Mouse (Mus musculus) liver, embryonic 13.5 days (tissue): ENCODE data around the gene Oxct2b. TPM values are rescaled to one million over a fixed set of nuclear protein-coding genes. Genes with fewer than 3 reads are reported as not detected.
"Not testable (repeated sequence)": the region's sequence is repeated elsewhere in the genome, so short reads cannot be mapped to it uniquely, and the experiment has no call there.

Experiments used
- ATAC-seq: fragments of 200-750 bp; cut with Nextera tagmentation; 2 replicates; pipeline ENCODE4 v1.8.0; 2017; ENCODE audit warnings: low read depth, mild to moderate bottlenecking, moderate number of reproducible peaks, moderate library complexity
- DNase-seq: peaks from one replicate; pipeline ENCODE4 v3.0.0; 2022
- H3K27ac ChIP-seq: fragments of 300-500 bp; sonication (generic); 2 replicates; pipeline ENCODE4 v1.5.1; 2015; ENCODE audit warnings: moderate library complexity, mild to moderate bottlenecking, inconsistent platforms
- H3K27me3 ChIP-seq: fragments of 300-500 bp; sonication (generic); 2 replicates; pipeline ENCODE4 v1.6.1; 2015; ENCODE audit warnings: mild to moderate bottlenecking, inconsistent platforms
- H3K36me3 ChIP-seq: fragments of 300-500 bp; sonication (generic); 2 replicates; pipeline ENCODE4 v1.6.1; 2015; ENCODE audit warnings: mild to moderate bottlenecking, inconsistent platforms
- H3K4me1 ChIP-seq: fragments of 300-500 bp; sonication (generic); replicated peaks from 2 replicates; pipeline ENCODE4 v1.6.1; 2015; ENCODE audit warnings: inconsistent platforms
- H3K4me2 ChIP-seq: fragments of 300-500 bp; sonication (generic); 2 replicates; pipeline ENCODE4 v1.6.1; 2015; ENCODE audit warnings: inconsistent platforms, mild to moderate bottlenecking, moderate library complexity
- H3K4me3 ChIP-seq: fragments of 300-500 bp; sonication (generic); replicated peaks from 2 replicates; pipeline ENCODE4 v1.5.1; 2015; ENCODE audit warnings: mild to moderate bottlenecking, inconsistent platforms
- H3K9ac ChIP-seq: fragments of 300-500 bp; sonication (generic); 2 replicates; pipeline ENCODE4 v1.6.1; 2015; ENCODE audit warnings: mild to moderate bottlenecking, inconsistent platforms
- H3K9me3 ChIP-seq: fragments of 300-500 bp; sonication (generic); replicated peaks from 2 replicates; pipeline ENCODE4 v1.6.1; 2016; ENCODE audit warnings: inconsistent platforms
- WGBS: fragments of 180-500 bp; shearing (Covaris S2); methylation state at CpG from one replicate; pipeline ENCODE4 v1.1.7; 2015; ENCODE audit not compliant: insufficient replicate concordance; 5-methylcytosine and 5-hydroxymethylcytosine counted together
- polyA plus RNA-seq: library from polyadenylated mRNA; unstranded; fragments of >200 nt; fragmentation: Nextera tagmentation; extraction: Ambion mirVana; gene quantifications from 2 replicates; pipeline ENCODE4 v1.2.1, GENCODE M21; 2015

Gene Oxct2b
- polyA plus RNA-seq, 1 experiment from 2014 or later = not detected

- H3K27me3 ChIP-seq = peaks cover 13% of the 10 kb centered on the region
- H3K4me1 ChIP-seq, H3K4me3 ChIP-seq, ATAC-seq, DNase-seq, H3K9ac ChIP-seq, H3K36me3 ChIP-seq, H3K4me2 ChIP-seq, H3K9me3 ChIP-seq, H3K27ac ChIP-seq: not testable (repeated sequence)
- WGBS = 15% methylated on average over 37 of the region's 42 CpGs
Observed at GRCm38 (mm10) chr4:123116640-123117039, 574 bp downstream of the Oxct2b start.

DNA sequence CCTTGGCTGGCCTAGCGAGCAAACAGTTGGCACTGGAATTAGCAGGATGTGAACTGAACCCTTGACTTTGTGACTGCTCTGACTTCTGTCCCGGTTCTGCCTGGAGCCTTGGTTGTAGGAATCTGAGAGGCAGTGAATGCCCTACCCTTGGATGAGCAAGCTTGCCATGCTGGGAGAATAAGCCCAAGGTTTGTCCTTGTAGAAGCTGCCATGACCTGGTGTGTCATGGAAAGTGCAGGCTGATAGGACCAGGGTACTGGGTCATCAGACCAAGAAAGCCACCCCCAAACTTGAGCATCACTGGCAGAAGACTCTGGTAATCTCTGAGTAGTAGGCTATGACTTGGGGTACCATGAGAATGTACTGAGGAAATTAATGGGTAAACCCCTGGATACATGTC lies 5.2 kb downstream of the Oxct2b start:
- no peak for DNase-seq
- H3K4me3 ChIP-seq = no peak overlapping the region
- peaks cover 16% of the 10 kb centered on the region for H3K36me3 ChIP-seq
- no peak overlapping the region for H3K27ac ChIP-seq
- no peak for ATAC-seq
- WGBS = 66% methylated on average over 2 of the region's 2 CpGs
- H3K9me3 ChIP-seq = no peaks in the 10 kb centered on the region
- H3K4me1 ChIP-seq = no peaks in the 10 kb centered on the region
- H3K27me3 ChIP-seq = peaks cover 6% of the 10 kb centered on the region
- no peak overlapping the region for H3K9ac ChIP-seq
- H3K4me2 ChIP-seq = no peak overlapping the region

GRCm38 (mm10) chr4:123126626-123127025 lies 10.6 kb downstream of the Oxct2b start:
- no peaks in the 10 kb centered on the region for H3K4me1 ChIP-seq
- H3K9me3 ChIP-seq = no peaks in the 10 kb centered on the region
- H3K27me3 ChIP-seq = no peaks in the 10 kb centered on the region
- H3K4me2 ChIP-seq = no peak overlapping the region
- H3K4me3 ChIP-seq = no peak overlapping the region
- DNase-seq = no peak
- ATAC-seq = no peak
- H3K36me3 ChIP-seq = peaks cover 64% of the 10 kb centered on the region
- no peak overlapping the region for H3K27ac ChIP-seq
- 86% methylated on average over 7 of the region's 7 CpGs for WGBS
- no peak overlapping the region for H3K9ac ChIP-seq

DNA sequence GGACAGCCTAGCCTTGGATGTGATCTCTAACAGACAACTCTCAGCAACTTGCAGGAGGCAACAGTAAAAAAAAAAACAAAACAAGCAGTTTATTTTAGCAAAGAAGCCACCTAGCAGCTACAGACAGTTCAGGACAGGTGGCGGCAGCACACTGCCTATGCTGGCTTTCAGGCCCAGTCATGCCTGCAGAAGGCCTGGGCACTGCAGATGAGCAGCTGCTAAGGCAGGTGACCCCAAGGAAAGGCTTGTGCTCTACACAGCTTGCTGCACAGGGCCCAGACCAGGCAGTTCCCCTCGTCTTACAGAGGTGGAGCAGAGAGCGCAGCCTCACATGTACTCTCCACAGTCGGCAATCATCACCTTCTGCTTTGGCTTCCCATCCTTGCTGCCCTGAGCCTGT lies 11.0 kb downstream of the Oxct2b start:
- ATAC-seq (no peak), DNase-seq (no peak)
- Histone ChIP-seq H3K9ac (no peak overlapping the region), H3K27me3 (no peaks in the 10 kb centered on the region), H3K4me3 (no peak overlapping the region), H3K4me2 (no peak overlapping the region), H3K4me1 (no peaks in the 10 kb centered on the region), H3K36me3 (peaks cover 68% of the 10 kb centered on the region), H3K27ac (no peak overlapping the region), H3K9me3 (no peaks in the 10 kb centered on the region)
- WGBS = 78% methylated on average over 4 of the region's 4 CpGs

- WGBS = 69% methylated on average over 3 of the region's 3 CpGs
Observed at GRCm38 (mm10) chr4:123137551-123137950, 21.5 kb downstream of the Oxct2b start.

DNA sequence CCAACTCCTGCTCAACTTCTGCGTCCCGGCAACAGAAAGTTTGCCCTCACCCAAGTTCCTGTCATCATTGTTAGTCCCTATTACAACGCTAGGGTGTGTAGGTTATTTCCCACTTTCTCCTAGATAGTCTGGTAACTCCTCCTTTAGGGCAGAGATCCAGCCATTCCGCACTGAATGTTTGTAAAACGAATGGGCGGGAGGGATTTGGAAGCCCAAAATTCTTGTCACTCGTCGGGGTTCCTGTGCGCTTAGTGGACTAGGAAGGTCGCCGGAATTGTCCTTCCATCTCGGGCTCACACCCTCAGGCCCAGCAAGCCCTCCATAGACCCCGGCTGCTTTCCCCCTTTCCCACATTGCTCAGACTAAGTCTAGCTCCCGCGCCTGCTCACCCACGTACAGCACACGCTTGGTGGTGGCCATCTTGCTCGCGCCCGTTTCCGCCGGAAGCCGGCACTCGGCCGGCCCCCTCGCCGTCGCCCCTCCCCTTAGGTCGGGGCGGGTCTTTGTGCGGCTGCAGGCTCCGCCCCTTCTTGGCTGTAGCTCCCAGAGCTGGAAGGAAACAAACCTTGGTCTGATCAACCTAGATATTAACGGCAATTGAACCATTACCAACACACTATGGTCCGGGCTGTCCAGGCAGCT lies 23.6 kb downstream of the Oxct2b start, which contains the start of gene Ppie:
TSS of gene Ppie (minus strand) at position 439 of the 642 bp plus-strand sequence.
- Histone ChIP-seq H3K9me3 (no peaks in the 10 kb centered on the region; the same call in 1 of the 2 replicates), H3K27ac (peak within 1 kb of the TSS; percentile 49), H3K9ac (peak within 1 kb of the TSS; percentile 74), H3K27me3 (no peaks in the 10 kb centered on the region), H3K4me2 (peak within 1 kb of the TSS; percentile 79), H3K36me3 (peaks cover 23% of the 10 kb centered on the region), H3K4me1 (peaks cover 27% of the 10 kb centered on the region), H3K4me3 (peak within 1 kb of the TSS; percentile 79)
- DNase-seq = peak; percentile 64
- under 1% methylated on average over 34 of the region's 34 CpGs for WGBS
- peak; percentile 97 for ATAC-seq

More at GRCm38 (mm10) chr4:123137551-123137950, 21.5 kb downstream of the Oxct2b start:
- Histone ChIP-seq H3K9ac (no peak overlapping the region), H3K4me1 (peaks cover 27% of the 10 kb centered on the region), H3K9me3 (no peaks in the 10 kb centered on the region), H3K4me3 (no peak overlapping the region), H3K27ac (no peak overlapping the region), H3K27me3 (no peaks in the 10 kb centered on the region), H3K36me3 (peaks cover 41% of the 10 kb centered on the region), H3K4me2 (0 out of 2 replicates have a peak overlapping the region, but pooled peaks have one; percentile 13)
- no peak for ATAC-seq
- no peak for DNase-seq

- H3K9ac ChIP-seq = no peak overlapping the region
- ATAC-seq (no peak), DNase-seq (no peak)
- H3K4me3 ChIP-seq = no peak overlapping the region
- 38% methylated on average over 5 of the region's 5 CpGs for WGBS
- no peak overlapping the region for H3K4me2 ChIP-seq
- no peaks in the 10 kb centered on the region; the same call in 1 of the 2 replicates for H3K9me3 ChIP-seq
- no peaks in the 10 kb centered on the region for H3K36me3 ChIP-seq
- H3K27ac ChIP-seq = no peak overlapping the region
- H3K27me3 ChIP-seq = peaks cover 3% of the 10 kb centered on the region; the same call in 1 of the 2 replicates
- H3K4me1 ChIP-seq = no peaks in the 10 kb centered on the region
Observed at GRCm38 (mm10) chr4:123147446-123148150, 31.5 kb downstream of the Oxct2b start.

- Histone ChIP-seq H3K4me1 (no peaks in the 10 kb centered on the region), H3K9ac (no peak overlapping the region), H3K4me2 (no peak overlapping the region), H3K27me3 (peaks cover 3% of the 10 kb centered on the region; the same call in 1 of the 2 replicates), H3K9me3 (no peaks in the 10 kb centered on the region), H3K27ac (no peak overlapping the region), H3K36me3 (no peaks in the 10 kb centered on the region), H3K4me3 (no peak overlapping the region)
- WGBS = 62% methylated on average over 4 of the region's 4 CpGs
- no peak for ATAC-seq
- no peak for DNase-seq
Observed at GRCm38 (mm10) chr4:123152003-123152402, 35.9 kb downstream of the Oxct2b start.

DNA sequence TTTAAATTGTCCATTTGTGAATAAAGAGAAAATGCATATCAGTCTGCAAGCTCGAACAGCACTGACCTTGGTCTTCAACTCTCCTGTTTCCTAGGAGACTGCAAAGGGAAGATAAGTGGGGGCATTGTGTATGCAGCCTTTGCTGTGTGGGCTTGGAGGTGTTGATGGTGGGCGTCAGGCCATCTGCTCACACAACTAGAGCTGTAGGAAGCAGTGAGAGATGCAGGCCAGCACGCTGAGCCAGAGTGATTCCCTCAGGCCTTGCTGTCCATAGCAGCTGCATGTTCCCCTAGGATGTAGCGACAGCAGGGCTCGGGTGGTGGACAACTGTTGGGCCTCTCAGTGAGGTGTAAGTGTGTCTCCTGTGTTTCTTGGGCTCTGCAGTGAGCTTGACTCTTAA lies 36.9 kb downstream of the Oxct2b start:
- no peak overlapping the region for H3K27ac ChIP-seq
- H3K4me3 ChIP-seq = no peak overlapping the region
- H3K36me3 ChIP-seq = no peaks in the 10 kb centered on the region
- no peak overlapping the region for H3K9ac ChIP-seq
- DNase-seq (no peak), ATAC-seq (no peak)
- no peaks in the 10 kb centered on the region for H3K4me1 ChIP-seq
- WGBS = 49% methylated on average over 5 of the region's 5 CpGs
- 0 out of 2 replicates have a peak, but pooled peaks cover under 1% of the 10 kb centered on the region for H3K27me3 ChIP-seq
- no peaks in the 10 kb centered on the region for H3K9me3 ChIP-seq
- H3K4me2 ChIP-seq = no peak overlapping the region

DNA sequence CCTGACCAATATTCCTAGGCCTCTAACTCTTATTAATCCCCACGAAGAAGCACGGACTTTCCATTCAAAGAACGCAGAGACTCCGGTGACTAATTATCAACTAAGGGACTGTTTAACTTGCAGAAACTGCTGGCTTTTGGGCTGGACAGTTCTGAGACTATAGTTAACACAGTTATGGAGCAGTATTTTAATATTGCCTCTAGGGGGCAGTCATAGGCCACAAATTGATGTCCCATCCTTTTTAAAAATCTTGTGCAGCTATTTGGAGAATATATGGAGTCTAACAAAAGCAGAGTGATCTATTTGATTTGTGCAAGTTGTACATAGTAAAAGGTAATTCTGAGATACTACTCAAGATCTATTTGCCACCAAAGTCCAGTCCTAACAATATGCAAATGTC lies 38.9 kb downstream of the Oxct2b start:
- ATAC-seq = no peak

DNA sequence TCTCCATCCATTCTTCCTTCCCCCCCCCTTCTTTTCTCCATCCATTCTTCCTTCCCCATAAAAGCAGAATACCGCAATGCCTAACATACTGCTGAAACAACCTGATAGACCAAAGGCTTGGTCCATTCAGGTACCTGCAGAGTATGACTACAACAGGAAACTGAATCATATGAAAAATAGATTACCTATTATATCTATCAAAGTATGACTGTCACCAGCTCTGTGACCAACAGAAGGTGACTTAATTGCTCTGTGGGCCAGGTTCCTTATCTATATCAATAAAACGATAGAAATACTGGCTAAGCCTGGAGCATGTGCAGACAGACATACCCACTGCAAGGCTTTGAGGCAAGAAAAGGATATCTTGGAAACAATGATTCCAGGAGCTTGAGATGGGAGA lies 39.4 kb downstream of the Oxct2b start:
- 36% methylated on average over 2 of the region's 2 CpGs for WGBS
- Histone ChIP-seq H3K9me3 (no peaks in the 10 kb centered on the region), H3K4me1 (no peaks in the 10 kb centered on the region), H3K4me2 (no peak overlapping the region), H3K4me3 (no peak overlapping the region), H3K9ac (no peak overlapping the region), H3K36me3 (no peaks in the 10 kb centered on the region), H3K27ac (no peak overlapping the region), H3K27me3 (no peaks in the 10 kb centered on the region)
- ATAC-seq (no peak), DNase-seq (no peak)

More for the DNA sequence above, 38.9 kb downstream of the Oxct2b start:
- Histone ChIP-seq H3K4me3 (no peak overlapping the region), H3K27me3 (no peaks in the 10 kb centered on the region), H3K9me3 (no peaks in the 10 kb centered on the region), H3K9ac (no peak overlapping the region), H3K4me2 (no peak overlapping the region), H3K27ac (no peak overlapping the region), H3K4me1 (no peaks in the 10 kb centered on the region), H3K36me3 (no peaks in the 10 kb centered on the region)
- WGBS = 19% methylated on average over 4 of the region's 4 CpGs
- no peak for DNase-seq
